Mouse (Mus musculus) intestine, embryonic 14.5 days (tissue): ENCODE data around the gene Edaradd. TPM values are rescaled to one million over a fixed set of nuclear protein-coding genes. Genes with fewer than 3 reads are reported as not detected.
A peak's percentile ranks its signal among the peaks of the same experiment; 100 is the strongest.
"Not testable (repeated sequence)": the region's sequence is repeated elsewhere in the genome, so short reads cannot be mapped to it uniquely, and the experiment has no call there.

Experiments
- ATAC-seq: fragments of 200-750 bp; cut with Nextera tagmentation; replicated peaks from 2 replicates; pipeline ENCODE4 v1.8.0; 2017; ENCODE audit warnings: low read depth, moderate number of reproducible peaks, moderate TSS enrichment, moderate library complexity; ENCODE audit not compliant: low FRiP score, low TSS enrichment
- DNase-seq: peaks from one replicate; pipeline ENCODE4 v3.0.0-alpha.2; 2018; ENCODE audit warnings: low spot score
- H3K27ac ChIP-seq: fragments of 300-500 bp; sonication (generic); 2 replicates; pipeline ENCODE4 v1.5.1; 2014; ENCODE audit warnings: low read depth, mild to moderate bottlenecking, control low read depth
- H3K27me3 ChIP-seq: fragments of 300-500 bp; sonication (generic); replicated peaks from 2 replicates; pipeline ENCODE4 v1.6.1; 2014; ENCODE audit warnings: low read length, control low read depth; ENCODE audit not compliant: control insufficient read depth, insufficient read depth
- H3K36me3 ChIP-seq: fragments of 300-500 bp; sonication (generic); 2 replicates; pipeline ENCODE4 v1.6.1; 2014; ENCODE audit warnings: low read length, control low read depth; ENCODE audit not compliant: control insufficient read depth, insufficient read depth
- H3K4me1 ChIP-seq: fragments of 300-500 bp; sonication (generic); replicated peaks from 2 replicates; pipeline ENCODE4 v1.6.1; 2014; ENCODE audit warnings: low read length, control low read depth, mixed read lengths; ENCODE audit not compliant: control insufficient read depth, insufficient read depth
- H3K4me2 ChIP-seq: fragments of 300-500 bp; sonication (generic); 2 replicates; pipeline ENCODE4 v1.6.1; 2014; ENCODE audit warnings: low read length
- H3K4me3 ChIP-seq: fragments of 300-500 bp; sonication (generic); 2 replicates; pipeline ENCODE4 v1.5.1; 2014; ENCODE audit warnings: low read depth, low read length, control low read depth, mixed read lengths
- H3K9ac ChIP-seq: fragments of 300-500 bp; sonication (generic); 2 replicates; pipeline ENCODE4 v1.6.1; 2014; ENCODE audit warnings: mild to moderate bottlenecking, low read length
- H3K9me3 ChIP-seq: fragments of 300-500 bp; sonication (generic); 2 replicates; pipeline ENCODE4 v1.6.1; 2016; ENCODE audit warnings: low read length, control low read depth; ENCODE audit not compliant: control insufficient read depth
- WGBS: fragments of 180-500 bp; shearing (Covaris S2); extraction: QIAGEN DNeasy Blood & Tissue Kit; methylation state at CpG from one replicate; pipeline ENCODE4 v1.1.7; 2014; 5-methylcytosine and 5-hydroxymethylcytosine counted together
- polyA plus RNA-seq: library from polyadenylated mRNA; unstranded; fragments of >200 nt; fragmentation: Nextera tagmentation; extraction: Ambion mirVana; gene quantifications from 2 replicates; pipeline ENCODE4 v1.2.1, GENCODE M21; 2014

Gene Edaradd
- polyA plus RNA-seq, 1 experiment from 2014 or later = 1.5 TPM

DNA sequence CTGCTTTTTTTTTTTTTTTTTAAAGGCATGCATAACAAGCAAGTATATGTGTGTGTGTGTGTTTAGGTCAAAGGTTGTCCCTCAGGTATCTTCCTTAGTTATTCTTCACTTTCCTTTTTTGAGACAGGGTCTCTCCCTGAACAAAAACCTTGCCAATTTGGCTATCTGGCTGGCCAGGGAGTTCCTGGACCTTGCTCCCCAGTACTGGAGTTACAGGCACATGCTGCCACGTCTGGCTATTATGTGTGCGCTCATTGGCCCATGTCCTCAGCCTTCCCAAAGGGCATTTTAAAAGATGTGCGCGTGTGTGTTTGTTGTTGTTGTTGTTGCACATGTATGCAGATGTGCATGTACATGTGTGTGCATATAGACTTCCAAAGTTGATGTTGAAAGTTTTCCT lies 43.4 kb downstream of the Edaradd start:
- no peak overlapping the region for H3K4me2 ChIP-seq
- H3K4me1 ChIP-seq = no peaks in the 10 kb centered on the region
- 91% methylated on average over 4 of the region's 4 CpGs for WGBS
- H3K36me3 ChIP-seq = no peaks in the 10 kb centered on the region
- ATAC-seq (no peak), DNase-seq (no peak)
- no peak overlapping the region for H3K27ac ChIP-seq
- H3K9ac ChIP-seq = no peak overlapping the region
- H3K27me3 ChIP-seq = no peaks in the 10 kb centered on the region
- H3K9me3 ChIP-seq = no peaks in the 10 kb centered on the region
- no peak overlapping the region for H3K4me3 ChIP-seq

DNA sequence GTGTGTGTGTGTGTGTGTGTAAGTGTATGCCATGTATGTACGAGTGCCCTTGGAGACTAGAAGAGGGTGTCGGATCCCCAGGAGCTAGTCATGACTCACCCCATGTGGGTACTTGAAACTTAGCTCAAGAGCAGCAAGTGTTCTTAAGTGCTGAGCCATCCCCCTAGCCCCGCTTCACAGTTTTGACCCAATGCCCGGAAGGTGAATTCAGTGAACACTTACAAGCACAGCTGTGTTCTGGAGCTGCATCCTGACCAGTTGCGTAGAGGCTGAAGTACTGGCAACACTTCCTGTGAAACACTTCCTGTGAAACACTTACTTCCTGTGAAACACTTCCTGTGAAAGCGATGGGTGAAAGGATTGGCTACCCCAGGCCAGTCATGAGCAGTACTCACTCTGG lies 45.0 kb downstream of the Edaradd start:
- 86% methylated on average over 6 of the region's 6 CpGs for WGBS
- ATAC-seq (no peak), DNase-seq (no peak)
- Histone ChIP-seq H3K27me3 (no peaks in the 10 kb centered on the region), H3K27ac (no peak overlapping the region), H3K4me3 (no peak overlapping the region), H3K4me1 (no peaks in the 10 kb centered on the region), H3K9ac (no peak overlapping the region), H3K9me3 (no peaks in the 10 kb centered on the region), H3K4me2 (no peak overlapping the region), H3K36me3 (no peaks in the 10 kb centered on the region)

DNA sequence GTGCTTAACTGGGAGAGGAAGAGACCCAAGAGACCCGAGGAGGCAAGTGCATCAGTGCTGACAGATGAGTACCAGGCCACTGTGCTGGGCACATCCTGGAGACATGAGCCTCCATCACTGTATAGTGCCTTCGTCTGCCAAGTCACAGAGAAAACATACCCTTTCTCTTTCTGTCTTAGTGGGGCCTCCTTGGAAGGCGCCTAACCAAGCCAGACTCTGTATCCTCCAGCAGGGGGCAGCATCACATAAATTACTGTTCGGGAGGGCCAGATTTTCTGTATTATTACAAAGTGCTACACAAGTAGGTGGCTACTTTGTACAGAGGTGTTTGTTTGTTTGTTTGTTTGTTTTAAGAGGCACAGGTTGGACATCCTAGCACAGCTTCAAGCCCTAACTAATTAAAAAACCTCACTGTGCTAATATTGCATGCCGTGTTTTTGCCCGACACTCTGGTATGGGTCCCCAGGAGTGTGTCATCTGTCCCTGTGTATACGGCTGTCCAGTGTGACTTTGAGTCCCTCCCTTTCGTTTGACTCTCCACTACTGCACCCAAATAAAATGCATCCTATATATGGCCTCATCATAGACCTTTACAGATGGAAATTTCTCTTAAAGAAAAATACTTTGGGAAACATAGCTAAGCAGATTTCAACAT lies 46.4 kb downstream of the Edaradd start:
- Histone ChIP-seq H3K4me2 (no peak overlapping the region), H3K27me3 (no peaks in the 10 kb centered on the region), H3K4me3 (no peak overlapping the region), H3K9ac (no peak overlapping the region), H3K27ac (no peak overlapping the region), H3K36me3 (no peaks in the 10 kb centered on the region), H3K9me3 (no peaks in the 10 kb centered on the region), H3K4me1 (no peaks in the 10 kb centered on the region)
- peak; percentile 73 for ATAC-seq
- WGBS = 38% methylated on average over 8 of the region's 8 CpGs
- peak; percentile 88 for DNase-seq

DNA sequence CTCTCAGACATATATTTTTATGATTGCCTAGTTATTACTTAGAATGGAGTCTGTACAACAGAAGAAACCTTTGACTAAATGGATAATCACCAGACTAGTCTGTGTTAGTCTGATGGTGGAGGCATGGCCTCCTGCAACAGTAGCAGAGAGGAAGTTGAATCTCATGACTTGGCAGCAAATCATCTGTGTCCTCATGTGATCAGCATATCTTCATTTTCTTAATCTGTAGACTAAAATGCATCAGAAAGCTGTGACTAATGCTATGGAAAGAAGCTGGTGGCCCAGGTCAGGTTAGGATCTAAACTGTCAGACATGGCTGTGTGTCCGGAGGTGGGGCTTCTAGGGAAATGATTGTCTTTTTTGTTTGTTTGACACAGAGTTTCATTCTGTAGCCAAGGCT lies 51.8 kb downstream of the Edaradd start:
- Histone ChIP-seq H3K9ac (no peak overlapping the region), H3K4me3 (no peak overlapping the region), H3K27ac (no peak overlapping the region), H3K36me3 (no peaks in the 10 kb centered on the region), H3K4me1 (no peaks in the 10 kb centered on the region), H3K27me3 (no peaks in the 10 kb centered on the region), H3K9me3 (no peaks in the 10 kb centered on the region), H3K4me2 (no peak overlapping the region)
- DNase-seq = no peak
- WGBS = 87% methylated on average over 1 of the region's 1 CpGs
- no peak for ATAC-seq

DNA sequence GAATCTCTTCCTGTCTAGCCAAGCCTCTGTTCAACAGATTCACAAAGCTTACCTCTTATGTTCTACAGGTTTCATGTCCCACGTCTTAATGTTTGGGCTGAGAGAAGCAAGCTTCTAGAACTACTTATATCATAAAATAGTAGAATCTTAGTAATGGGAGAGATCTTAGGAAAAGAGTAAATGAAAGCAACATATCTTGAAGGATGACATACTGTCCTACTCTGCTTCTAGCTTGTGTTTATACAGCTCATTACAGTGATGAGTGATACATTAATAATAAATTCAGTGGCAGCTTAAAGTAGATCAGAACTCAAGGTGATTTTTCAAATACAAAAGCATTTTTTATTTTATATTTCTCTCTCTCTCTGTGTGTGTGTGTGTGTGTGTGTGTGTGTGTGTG lies 55.4 kb downstream of the Edaradd start, which contains the start of gene Lgals8:
Gene Lgals8 (minus strand): TSS at position 101 of the 400 bp plus-strand sequence.
- Histone ChIP-seq H3K9ac (no peak within 1 kb of the TSS), H3K4me3 (no peak within 1 kb of the TSS), H3K27ac (no peak within 1 kb of the TSS), H3K36me3 (no peaks in the 10 kb centered on the region), H3K4me2 (no peak within 1 kb of the TSS), H3K9me3 (no peaks in the 10 kb centered on the region), H3K27me3 (no peaks in the 10 kb centered on the region), H3K4me1 (peaks cover 6% of the 10 kb centered on the region; the same call in 1 of the 2 replicates)
- WGBS = 78% methylated on average over 1 of the region's 1 CpGs
- ATAC-seq (no peak), DNase-seq (no peak)

DNA sequence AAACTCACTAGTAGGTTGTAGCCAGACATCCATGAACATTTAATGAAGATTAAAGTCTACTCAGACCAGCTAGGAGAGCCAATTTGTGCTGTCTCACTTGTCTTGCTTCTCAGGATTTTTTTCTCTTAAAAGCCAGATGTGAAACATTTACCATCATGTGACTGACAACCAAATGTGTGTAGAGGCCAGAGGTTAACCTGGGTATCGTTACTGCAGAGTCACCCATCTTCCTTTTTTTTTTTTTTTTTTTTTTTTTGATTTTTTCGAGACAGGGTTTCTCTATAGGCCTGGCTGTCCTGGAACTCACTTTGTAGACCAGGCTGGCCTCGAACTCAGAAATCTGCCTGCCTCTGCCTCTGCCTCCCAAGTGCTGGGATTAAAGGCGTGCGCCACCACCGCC lies 56.1 kb downstream of the Edaradd start:
- not testable (repeated sequence) for H3K4me3 ChIP-seq, H3K27me3 ChIP-seq, ATAC-seq, H3K36me3 ChIP-seq, H3K9ac ChIP-seq, H3K9me3 ChIP-seq, H3K4me2 ChIP-seq, H3K27ac ChIP-seq, DNase-seq, H3K4me1 ChIP-seq
- 78% methylated on average over 6 of the region's 6 CpGs for WGBS

DNA sequence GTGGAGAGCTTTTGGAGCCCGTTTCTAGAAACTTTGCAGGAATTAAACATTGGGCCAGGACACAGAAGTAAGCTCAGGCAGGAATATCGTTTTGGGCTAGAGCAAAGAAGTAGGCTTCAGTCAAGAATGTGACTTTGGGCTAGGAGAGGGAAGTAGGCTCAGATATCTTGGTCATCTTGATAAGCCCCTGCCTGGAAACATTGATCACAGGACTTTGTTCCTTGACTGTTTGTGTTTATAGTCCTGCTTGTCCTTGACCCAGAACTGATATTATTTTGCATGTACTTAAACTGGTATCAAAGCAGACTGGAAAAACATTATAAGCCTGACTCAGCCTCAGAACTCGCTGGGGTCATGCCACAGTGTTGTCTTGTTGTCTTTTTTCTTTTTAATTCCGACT lies 57.6 kb downstream of the Edaradd start:
- ATAC-seq (no peak), DNase-seq (no peak)
- Histone ChIP-seq H3K36me3 (0 out of 2 replicates have a peak, but pooled peaks cover 2% of the 10 kb centered on the region), H3K27me3 (no peaks in the 10 kb centered on the region), H3K9me3 (no peaks in the 10 kb centered on the region), H3K4me3 (no peak overlapping the region), H3K9ac (no peak overlapping the region), H3K4me1 (peaks cover 6% of the 10 kb centered on the region; the same call in 1 of the 2 replicates), H3K27ac (no peak overlapping the region), H3K4me2 (no peak overlapping the region)
- WGBS = 79% methylated on average over 4 of the region's 4 CpGs

DNA sequence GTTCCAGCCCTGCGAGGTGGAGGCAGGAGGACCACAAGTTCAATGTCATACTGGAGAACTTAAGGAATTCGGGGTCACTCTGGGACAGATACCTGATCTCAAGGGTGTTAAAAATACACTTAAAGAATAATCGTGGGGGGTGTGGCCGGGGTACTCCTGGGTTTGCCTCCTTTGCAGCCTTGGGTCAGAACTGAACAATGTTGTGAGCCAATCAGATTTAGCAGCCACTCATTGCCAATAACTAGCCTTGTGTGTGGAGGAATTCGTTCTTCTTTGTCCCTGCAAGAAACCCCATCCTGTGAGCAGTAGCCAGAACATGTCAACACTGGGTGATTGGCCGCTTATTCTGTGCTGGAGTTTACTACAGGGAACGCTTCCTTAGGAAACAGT lies 58.5 kb downstream of the Edaradd start:
- H3K9me3 ChIP-seq = no peaks in the 10 kb centered on the region
- ATAC-seq (no peak), DNase-seq (no peak)
- H3K36me3 ChIP-seq = 0 out of 2 replicates have a peak, but pooled peaks cover 2% of the 10 kb centered on the region
- peak overlapping the region; percentile 69 for H3K4me3 ChIP-seq
- H3K4me2 ChIP-seq = peak overlapping the region; percentile 60
- H3K27ac ChIP-seq = peak overlapping the region; percentile 12; the same call in 1 of the 2 replicates
- no peaks in the 10 kb centered on the region for H3K27me3 ChIP-seq
- 2% methylated on average over 7 of the region's 7 CpGs for WGBS
- peaks cover 6% of the 10 kb centered on the region; the same call in 1 of the 2 replicates for H3K4me1 ChIP-seq
- peak overlapping the region; percentile 70 for H3K9ac ChIP-seq
